Mouse (Mus musculus) embryonic facial prominence, embryonic 10.5 days (tissue): ENCODE data around the gene Ccdc187. TPM values are rescaled to one million over a fixed set of nuclear protein-coding genes. Genes with fewer than 3 reads are reported as not detected.

Source experiments
- DNase-seq: peaks from one replicate; pipeline ENCODE4 v3.0.0-alpha.2; 2017; ENCODE audit warnings: low spot score
- H3K27ac ChIP-seq: fragments of 300-500 bp; sonication (generic); replicated peaks from 2 replicates; pipeline ENCODE4 v1.5.1; 2016; ENCODE audit warnings: mild to moderate bottlenecking
- H3K27me3 ChIP-seq: fragments of 300-500 bp; sonication (generic); replicated peaks from 2 replicates; pipeline ENCODE4 v1.6.1; 2016; ENCODE audit warnings: low read depth, mild to moderate bottlenecking; ENCODE audit not compliant: poor library complexity, severe bottlenecking
- H3K36me3 ChIP-seq: fragments of 300-500 bp; sonication (generic); replicated peaks from 2 replicates; pipeline ENCODE4 v1.6.1; 2016; ENCODE audit warnings: mild to moderate bottlenecking, moderate library complexity
- H3K4me1 ChIP-seq: fragments of 300-500 bp; sonication (generic); 2 replicates; pipeline ENCODE4 v1.6.1; 2016
- H3K4me3 ChIP-seq: fragments of 300-500 bp; sonication (generic); 2 replicates; pipeline ENCODE4 v1.5.1; 2016; ENCODE audit warnings: mild to moderate bottlenecking, moderate library complexity
- H3K9me3 ChIP-seq: fragments of 300-500 bp; sonication (generic); 2 replicates; pipeline ENCODE4 v1.6.1; 2016; ENCODE audit warnings: mild to moderate bottlenecking
- WGBS: fragments of 180-500 bp; shearing (Covaris S2); methylation state at CpG from one replicate; pipeline ENCODE4 v1.1.7; 2016; 5-methylcytosine and 5-hydroxymethylcytosine counted together
- polyA plus RNA-seq: library from polyadenylated mRNA; unstranded; fragments of >200 nt; fragmentation: Nextera tagmentation; extraction: Ambion mirVana; gene quantifications from 2 replicates; pipeline ENCODE4 v1.2.1, GENCODE M21; 2016

Ccdc187 gene
- polyA plus RNA-seq, 1 experiment from 2014 or later: 0.04 TPM

DNA sequence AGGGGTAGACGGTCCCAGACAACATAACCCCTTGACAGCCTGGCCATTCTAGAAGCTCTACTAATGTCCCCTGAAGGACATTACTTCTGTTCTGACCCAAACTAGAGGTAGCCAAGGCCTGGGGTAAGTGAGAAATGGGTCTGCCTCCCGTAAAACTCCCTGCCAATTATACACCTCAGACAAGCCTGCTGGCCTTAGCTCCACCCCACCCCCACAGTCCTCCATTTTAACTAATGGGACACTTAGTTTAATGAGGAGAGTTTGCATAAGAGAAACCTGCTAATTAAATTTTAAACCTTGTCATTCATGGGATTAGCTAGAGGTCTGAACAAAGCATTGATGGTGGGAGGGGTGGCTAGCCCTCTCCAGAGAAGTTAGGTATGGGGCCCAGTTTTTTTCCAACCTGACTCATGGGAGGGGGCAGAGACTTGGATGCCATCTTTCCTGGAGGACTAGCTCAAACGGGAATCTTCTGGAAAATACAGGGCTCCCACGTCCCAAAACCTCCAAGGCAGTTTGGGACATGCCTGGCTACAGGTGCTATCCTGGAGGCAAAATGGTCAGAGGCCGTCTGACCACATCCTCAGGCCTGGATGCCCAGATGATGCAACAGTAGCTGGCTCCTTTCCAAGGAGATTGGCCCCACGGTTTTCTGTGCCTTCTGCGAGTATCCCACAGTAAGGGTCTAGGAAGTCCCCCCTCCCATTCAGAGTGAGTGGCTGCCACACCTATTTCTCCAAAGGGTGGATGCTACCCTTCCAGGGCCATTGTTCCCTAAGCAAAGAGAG lies 99.6 kb downstream of the Ccdc187 start:
- Histone ChIP-seq H3K9me3 (no peaks in the 10 kb centered on the region), H3K27ac (no peak overlapping the region), H3K36me3 (no peaks in the 10 kb centered on the region), H3K4me3 (no peak overlapping the region), H3K27me3 (peaks cover 96% of the 10 kb centered on the region), H3K4me1 (peaks cover 42% of the 10 kb centered on the region)
- 31% methylated on average over 7 of the region's 7 CpGs for WGBS
- DNase-seq: no peak

Other genes with a start within 250 kb of the Ccdc187 start
- gene Nacc2, start 171.3 kb downstream of the Ccdc187 start, polyA plus RNA-seq: 5.7 and 5.9 TPM in 2 replicates
- gene Lhx3, start 86.3 kb downstream of the Ccdc187 start, polyA plus RNA-seq: 2.6 and 3.5 TPM in 2 replicates
- 15.7 and 18.1 TPM in 2 replicates for gene Qsox2, start 57.0 kb downstream of the Ccdc187 start, polyA plus RNA-seq
- 96.7 and 97.2 TPM in 2 replicates for gene Gpsm1, start 21.0 kb upstream of the Ccdc187 start, polyA plus RNA-seq
- gene Dnlz, start 57.6 kb upstream of the Ccdc187 start, polyA plus RNA-seq: 31.5 and 32.2 TPM in 2 replicates
- gene Card9, start 66.4 kb upstream of the Ccdc187 start, polyA plus RNA-seq: 0.87 and 0.96 TPM in 2 replicates
- gene Snapc4, start 86.1 kb upstream of the Ccdc187 start, polyA plus RNA-seq: 39.3 and 39.8 TPM in 2 replicates
- 133 and 137 TPM in 2 replicates for gene Entr1, start 94.8 kb upstream of the Ccdc187 start, polyA plus RNA-seq
- gene Pmpca, start 94.8 kb upstream of the Ccdc187 start, polyA plus RNA-seq: 144 and 151 TPM in 2 replicates
- 28.6 and 31.8 TPM in 2 replicates for gene Inpp5e, start 114.6 kb upstream of the Ccdc187 start, polyA plus RNA-seq
- gene Sec16a, start 150.7 kb upstream of the Ccdc187 start, polyA plus RNA-seq: 30.4 and 32.1 TPM in 2 replicates
- gene Notch1, start 222.1 kb upstream of the Ccdc187 start, polyA plus RNA-seq: 17.1 and 20.3 TPM in 2 replicates